ENCODE assay signal across 9 mouse cellular contexts in the genomic region with DNA sequence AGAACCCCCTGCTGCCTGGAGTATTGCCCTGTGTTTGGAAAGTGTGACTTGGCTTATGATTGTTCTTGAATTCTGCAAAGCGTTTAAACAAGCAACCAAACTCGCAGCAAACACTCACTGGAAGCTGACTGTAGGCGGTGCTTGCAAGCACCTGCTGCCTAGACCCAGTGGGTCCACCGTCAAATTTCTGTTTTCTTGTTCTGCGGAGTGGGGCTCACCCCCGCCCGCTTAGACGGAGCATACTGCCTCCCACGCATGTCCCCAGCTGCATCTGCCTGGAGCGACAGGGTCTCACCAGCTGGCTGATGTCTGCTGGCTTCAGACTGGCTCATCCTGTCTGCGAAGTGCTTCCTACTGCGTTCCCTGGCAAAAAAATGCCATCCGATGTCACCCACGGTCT. TPM values are rescaled to one million over a fixed set of nuclear protein-coding genes. Genes with fewer than 3 reads are reported as not detected.
A peak's percentile ranks its signal among the peaks of the same experiment; 100 is the strongest.
DNase-seq lines count a peak whose midpoint lies in the region; ATAC-seq lines count a peak whose summit lies in the region.
"Had no signal": no experiment of that assay in that cellular context is flagged by ENCODE, and none has a peak within 500 bp of the region (broad histone marks: within the 10 kb centered on the region; RNA-seq: fewer than 3 reads in every experiment).

No protein-coding gene starts in this region.

- peaks cover 3% of the 10 kb centered on the region; the same call in 1 of the 2 replicates for H3K27me3 ChIP-seq in forebrain, embryonic 11.5 days (ENCODE audit: control insufficient read depth, insufficient read depth, low read length)
- H3K27me3 ChIP-seq in hindbrain, embryonic 10.5 days (ENCODE audit: insufficient read depth, poor library complexity, severe bottlenecking) = peaks cover 27% of the 10 kb centered on the region
- H3K27me3 ChIP-seq in liver, embryonic 15.5 days = peaks cover 33% of the 10 kb centered on the region
- H3K27me3 ChIP-seq in neural tube, embryonic 13.5 days = peaks cover 23% of the 10 kb centered on the region
- H3K27me3 ChIP-seq: CH12.LX had no signal

- WGBS in forebrain, embryonic 11.5 days = 23% methylated on average over 14 of the region's 14 CpGs
- WGBS in hindbrain, embryonic 10.5 days = 20% methylated on average over 14 of the region's 14 CpGs
- 12% methylated on average over 14 of the region's 14 CpGs for WGBS in liver, embryonic 15.5 days (ENCODE audit: insufficient replicate concordance)
- 13% methylated on average over 14 of the region's 14 CpGs for WGBS in neural tube, embryonic 13.5 days

- no peaks in the 10 kb centered on the region; the same call in 1 of the 2 replicates for H3K9me3 ChIP-seq in forebrain, embryonic 11.5 days (ENCODE audit: control insufficient read depth, low read length)
- no peaks in the 10 kb centered on the region for H3K9me3 ChIP-seq in hindbrain, embryonic 10.5 days
- H3K9me3 ChIP-seq in liver, embryonic 15.5 days (replicated peaks) = no peaks in the 10 kb centered on the region
- H3K9me3 ChIP-seq in neural tube, embryonic 13.5 days = no peaks in the 10 kb centered on the region

- H3K9ac ChIP-seq in forebrain, embryonic 11.5 days (ENCODE audit: low read length) = no peak overlapping the region
- no peak overlapping the region for H3K9ac ChIP-seq in liver, embryonic 15.5 days
- 0 out of 2 replicates have a peak overlapping the region, but pooled peaks have one; percentile 38 for H3K9ac ChIP-seq in neural tube, embryonic 13.5 days

- no peaks in the 10 kb centered on the region for H3K36me3 ChIP-seq in forebrain, embryonic 11.5 days (ENCODE audit: control insufficient read depth, insufficient read depth, low read length)
- H3K36me3 ChIP-seq in hindbrain, embryonic 10.5 days = no peaks in the 10 kb centered on the region
- no peaks in the 10 kb centered on the region for H3K36me3 ChIP-seq in liver, embryonic 15.5 days (replicated peaks)
- H3K36me3 ChIP-seq in neural tube, embryonic 13.5 days = no peaks in the 10 kb centered on the region

- DNase-seq in cerebellum, postnatal 25 days = peak; percentile 15 to 19
- DNase-seq in cerebellum, adult 9-10 months = no peak
- peak; percentile 56 for DNase-seq in forebrain, embryonic 11.5 days (ENCODE audit: low spot score)
- DNase-seq in hindbrain, embryonic 10.5 days (ENCODE audit: low spot score) = peak; percentile 26
- DNase-seq in layer of hippocampus, adult 18-20 months (ENCODE audit: low spot score in 2 of 2) = peak; percentile 86 to 94
- peak; percentile 89 for DNase-seq in thymus, postnatal 25 days

- H3K4me3 ChIP-seq in forebrain, embryonic 11.5 days (ENCODE audit: low read depth, low read length) = no peak overlapping the region; the same call in 1 of the 2 replicates
- peak overlapping the region; percentile 46 for H3K4me3 ChIP-seq in hindbrain, embryonic 10.5 days
- H3K4me3 ChIP-seq in liver, embryonic 15.5 days (replicated peaks) = no peak overlapping the region
- H3K4me3 ChIP-seq in neural tube, embryonic 13.5 days = peak overlapping the region; percentile 28

- H3K4me1 ChIP-seq in forebrain, embryonic 11.5 days (replicated peaks; ENCODE audit: control insufficient read depth, insufficient read depth, low read length) = peaks cover 9% of the 10 kb centered on the region; the same call in 1 of the 2 replicates
- peaks cover 25% of the 10 kb centered on the region for H3K4me1 ChIP-seq in hindbrain, embryonic 10.5 days (replicated peaks)
- H3K4me1 ChIP-seq in liver, embryonic 15.5 days (replicated peaks) = peaks cover 4% of the 10 kb centered on the region; the same call in 1 of the 2 replicates
- peaks cover 31% of the 10 kb centered on the region for H3K4me1 ChIP-seq in neural tube, embryonic 13.5 days (replicated peaks)

- H3K27ac ChIP-seq in forebrain, embryonic 11.5 days (ENCODE audit: low read depth, low read length) = no peak overlapping the region
- H3K27ac ChIP-seq in hindbrain, embryonic 10.5 days = 0 out of 2 replicates have a peak overlapping the region, but pooled peaks have one; percentile 18
- no peak overlapping the region for H3K27ac ChIP-seq in liver, embryonic 15.5 days (replicated peaks)
- H3K27ac ChIP-seq in neural tube, embryonic 13.5 days (replicated peaks) = no peak overlapping the region

- ATAC-seq in forebrain, embryonic 11.5 days (replicated peaks; ENCODE audit: low FRiP score) = no peak
- ATAC-seq in liver, embryonic 15.5 days (ENCODE audit: insufficient read depth) = no peak
- 0 out of 2 replicates have a peak, but pooled peaks have one; percentile 57 for ATAC-seq in neural tube, embryonic 13.5 days (ENCODE audit: low read depth)

- peak overlapping the region; percentile 53; the same call in 1 of the 2 replicates for H3K4me2 ChIP-seq in forebrain, embryonic 11.5 days (ENCODE audit: low read depth, low read length, severe bottlenecking)
- peak overlapping the region; percentile 51 for H3K4me2 ChIP-seq in liver, embryonic 15.5 days
- peak overlapping the region; percentile 58 for H3K4me2 ChIP-seq in neural tube, embryonic 13.5 days

RNA-seq across cellular contexts. Expression of a gene that starts 0.5 kb away (rescaled TPM):
- not detected in 2 replicates for polyA plus RNA-seq in forebrain, embryonic 11.5 days (2014; fragmentation: Nextera tagmentation; extraction: Ambion mirVana)
- polyA plus RNA-seq in hindbrain, embryonic 10.5 days (2016; fragmentation: Nextera tagmentation; extraction: Ambion mirVana) = not detected in 2 replicates
- 1 to 10 TPM; 3.3 to 4.2 TPM for total RNA-seq in layer of hippocampus, adult 18-20 months (2021)
- not detected in 2 replicates for polyA plus RNA-seq in liver, embryonic 15.5 days (2015; fragmentation: Nextera tagmentation; extraction: Ambion mirVana)
- polyA plus RNA-seq in neural tube, embryonic 13.5 days (2015; fragmentation: Nextera tagmentation; extraction: Ambion mirVana) = not detected in 2 replicates
- total RNA-seq: CH12.LX had no signal

RNA-seq across cellular contexts. Expression of a gene that starts 9.1 kb away (rescaled TPM):
- 0.19 and 0.39 TPM in 2 replicates for polyA plus RNA-seq in forebrain, embryonic 11.5 days (2014; fragmentation: Nextera tagmentation; extraction: Ambion mirVana)
- 0.80 and 1.2 TPM in 2 replicates for polyA plus RNA-seq in hindbrain, embryonic 10.5 days (2016; fragmentation: Nextera tagmentation; extraction: Ambion mirVana)
- total RNA-seq in layer of hippocampus, adult 18-20 months (2021) = under 1 TPM; 0.41 to 0.47 TPM
- 0.48 and 0.53 TPM in 2 replicates for polyA plus RNA-seq in liver, embryonic 15.5 days (2015; fragmentation: Nextera tagmentation; extraction: Ambion mirVana)
- polyA plus RNA-seq in neural tube, embryonic 13.5 days (2015; fragmentation: Nextera tagmentation; extraction: Ambion mirVana) = 0.17 and 0.21 TPM in 2 replicates

Comparison
In these comparisons a context has a peak if more than half of its experiments do, and no peak if none do; other contexts are left out.
1. H3K4me3 ChIP-seq: peak in hindbrain, embryonic 10.5 days (single experiment) and neural tube, embryonic 13.5 days (single experiment); none in forebrain, embryonic 11.5 days (single experiment) and liver, embryonic 15.5 days (single experiment).
2. Peak in every context shown above with its lines, with median percentiles within 50 percentile points of each other: H3K4me2 ChIP-seq.